Mouse (Mus musculus) testis, adult 2 months (tissue): ENCODE results near the gene Ccsap.

ENCODE experiments used
- CTCF ChIP-seq: fragments of 200-500 bp; IDR thresholded peaks from 2 replicates; pipeline ENCODE4 v1.5.1; 2012; ENCODE audit warnings: low read depth, mild to moderate bottlenecking, inconsistent platforms, low read length, moderate library complexity; ENCODE audit not compliant: control insufficient read depth, insufficient read depth, insufficient replicate concordance
- POLR2A ChIP-seq: fragments of 200-500 bp; IDR thresholded peaks from 2 replicates; pipeline ENCODE4 v1.6.1; 2012; ENCODE audit warnings: low read depth, mild to moderate bottlenecking, inconsistent platforms, low read length, moderate library complexity; ENCODE audit not compliant: control insufficient read depth

DNA sequence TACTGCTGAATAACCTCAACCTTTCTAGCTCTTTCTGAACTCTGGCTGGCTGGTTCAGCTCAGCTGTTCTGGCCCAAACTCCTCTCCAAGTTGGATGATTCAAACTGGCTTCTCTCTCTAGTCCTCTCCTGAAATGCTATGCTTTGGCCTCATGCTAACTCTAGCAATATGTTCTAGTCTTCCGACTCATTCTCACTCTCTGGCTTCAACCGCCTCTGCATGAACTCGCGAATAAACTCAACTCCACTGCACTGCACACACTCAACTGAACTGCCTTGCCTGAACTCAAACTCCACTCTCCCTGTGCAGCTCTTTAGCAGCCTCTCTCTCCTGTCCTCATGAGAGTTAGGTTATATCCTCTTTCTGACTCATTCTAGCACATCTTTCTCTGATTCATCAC lies 27.2 kb upstream of the Ccsap start:
- TF ChIP-seq CTCF (no peak), POLR2A (no peak)
